Mouse (Mus musculus) forebrain, embryonic 11.5 days (tissue): ENCODE data around the gene Gm10277. TPM values are rescaled to one million over a fixed set of nuclear protein-coding genes. Genes with fewer than 3 reads are reported as not detected.

ENCODE experiments used
- ATAC-seq: fragments of 200-750 bp; cut with Nextera tagmentation; replicated peaks from 2 replicates; pipeline ENCODE4 v1.8.0; 2017; ENCODE audit warnings: moderate TSS enrichment; ENCODE audit not compliant: low FRiP score
- DNase-seq: peaks from one replicate; pipeline ENCODE4 v3.0.0-alpha.2; 2017; ENCODE audit warnings: low spot score
- H3K27ac ChIP-seq: fragments of 300-500 bp; sonication (generic); 2 replicates; pipeline ENCODE4 v1.5.1; 2014; ENCODE audit warnings: low read depth, low read length
- H3K27me3 ChIP-seq: fragments of 300-500 bp; sonication (generic); 2 replicates; pipeline ENCODE4 v1.6.1; 2014; ENCODE audit warnings: mild to moderate bottlenecking, low read length, mixed read lengths; ENCODE audit not compliant: control insufficient read depth, insufficient read depth
- H3K36me3 ChIP-seq: fragments of 300-500 bp; sonication (generic); 2 replicates; pipeline ENCODE4 v1.6.1; 2014; ENCODE audit warnings: mild to moderate bottlenecking, low read length, moderate library complexity, mixed read lengths; ENCODE audit not compliant: control insufficient read depth, insufficient read depth
- H3K4me1 ChIP-seq: fragments of 300-500 bp; sonication (generic); replicated peaks from 2 replicates; pipeline ENCODE4 v1.6.1; 2014; ENCODE audit warnings: low read length, mixed read lengths; ENCODE audit not compliant: control insufficient read depth, insufficient read depth
- H3K4me2 ChIP-seq: fragments of 300-500 bp; sonication (generic); 2 replicates; pipeline ENCODE4 v1.6.1; 2014; ENCODE audit warnings: low read depth, mild to moderate bottlenecking, low read length, moderate library complexity, mixed read lengths; ENCODE audit not compliant: severe bottlenecking
- H3K4me3 ChIP-seq: fragments of 300-500 bp; sonication (generic); 2 replicates; pipeline ENCODE4 v1.5.1; 2014; ENCODE audit warnings: low read depth, low read length
- H3K9ac ChIP-seq: fragments of 300-500 bp; sonication (generic); 2 replicates; pipeline ENCODE4 v1.6.1; 2014; ENCODE audit warnings: low read length
- H3K9me3 ChIP-seq: fragments of 300-500 bp; sonication (generic); 2 replicates; pipeline ENCODE4 v1.6.1; 2016; ENCODE audit warnings: low read length, mixed read lengths; ENCODE audit not compliant: control insufficient read depth
- WGBS: fragments of 180-500 bp; shearing (Covaris S2); extraction: QIAGEN DNeasy Blood & Tissue Kit; methylation state at CpG from one replicate; pipeline ENCODE4 v1.1.7; 2014; 5-methylcytosine and 5-hydroxymethylcytosine counted together
- polyA plus RNA-seq: library from polyadenylated mRNA; unstranded; fragments of >200 nt; fragmentation: Nextera tagmentation; extraction: Ambion mirVana; gene quantifications from 2 replicates; pipeline ENCODE4 v1.2.1, GENCODE M21; 2014

The Gm10277 gene
- polyA plus RNA-seq, 1 experiment from 2014 or later, result 1.6 TPM

- no peaks in the 10 kb centered on the region for H3K4me1 ChIP-seq
- DNase-seq, result no peak
- no peaks in the 10 kb centered on the region for H3K36me3 ChIP-seq
- no peaks in the 10 kb centered on the region for H3K27me3 ChIP-seq
- no peak overlapping the region for H3K4me3 ChIP-seq
- no peaks in the 10 kb centered on the region for H3K9me3 ChIP-seq
- no peak for ATAC-seq
- WGBS, result 78% methylated on average over 8 of the region's 8 CpGs
- H3K4me2 ChIP-seq, result no peak overlapping the region
- H3K9ac ChIP-seq, result no peak overlapping the region
- no peak overlapping the region for H3K27ac ChIP-seq
Observed at GRCm38 (mm10) chr11:77771879-77772713, 15.5 kb downstream of the Gm10277 start.

- no peak overlapping the region for H3K27ac ChIP-seq
- DNase-seq, result no peak
- 88% methylated on average over 8 of the region's 8 CpGs for WGBS
Observed at GRCm38 (mm10) chr11:77770346-77770745, 17.2 kb downstream of the Gm10277 start.

GRCm38 (mm10) chr11:77769496-77769895 is 18.1 kb downstream of the Gm10277 start:
- no peak for DNase-seq
- no peak overlapping the region for H3K9ac ChIP-seq
- no peaks in the 10 kb centered on the region for H3K36me3 ChIP-seq
- H3K4me2 ChIP-seq, result no peak overlapping the region
- peaks cover 19% of the 10 kb centered on the region for H3K4me1 ChIP-seq
- no peaks in the 10 kb centered on the region; the same call in 1 of the 2 replicates for H3K27me3 ChIP-seq
- no peaks in the 10 kb centered on the region for H3K9me3 ChIP-seq
- no peak overlapping the region for H3K27ac ChIP-seq
- no peak for ATAC-seq
- no peak overlapping the region for H3K4me3 ChIP-seq
- WGBS, result 88% methylated on average over 4 of the region's 4 CpGs

More at GRCm38 (mm10) chr11:77770346-77770745, 17.2 kb downstream of the Gm10277 start:
- no peak overlapping the region for H3K4me3 ChIP-seq
- H3K27me3 ChIP-seq, result no peaks in the 10 kb centered on the region; the same call in 1 of the 2 replicates
- peaks cover 14% of the 10 kb centered on the region for H3K4me1 ChIP-seq
- H3K9ac ChIP-seq, result no peak overlapping the region
- H3K36me3 ChIP-seq, result no peaks in the 10 kb centered on the region
- ATAC-seq, result no peak
- no peaks in the 10 kb centered on the region for H3K9me3 ChIP-seq
- no peak overlapping the region for H3K4me2 ChIP-seq

GRCm38 (mm10) chr11:77766351-77767001 is 21.1 kb downstream of the Gm10277 start:
- peak; percentile 71 for DNase-seq
- Histone ChIP-seq H3K27ac (no peak overlapping the region), H3K36me3 (no peaks in the 10 kb centered on the region), H3K9me3 (no peaks in the 10 kb centered on the region), H3K4me1 (peaks cover 27% of the 10 kb centered on the region), H3K4me2 (peak overlapping the region; percentile 51), H3K4me3 (peak overlapping the region; percentile 21), H3K9ac (peak overlapping the region; percentile 37), H3K27me3 (no peaks in the 10 kb centered on the region; the same call in 1 of the 2 replicates)
- no peak for ATAC-seq
- WGBS, result 1% methylated on average over 35 of the region's 35 CpGs

- Histone ChIP-seq H3K27me3 (no peaks in the 10 kb centered on the region; the same call in 1 of the 2 replicates), H3K27ac (no peak overlapping the region), H3K9me3 (no peaks in the 10 kb centered on the region), H3K9ac (no peak overlapping the region), H3K4me1 (peaks cover 27% of the 10 kb centered on the region), H3K36me3 (no peaks in the 10 kb centered on the region), H3K4me2 (no peak overlapping the region), H3K4me3 (0 out of 2 replicates have a peak overlapping the region, but pooled peaks have one; percentile 2)
- no peak for ATAC-seq
- no peak for DNase-seq
- WGBS, result 49% methylated on average over 4 of the region's 4 CpGs
Observed at GRCm38 (mm10) chr11:77765459-77765777, 22.1 kb downstream of the Gm10277 start.

GRCm38 (mm10) chr11:77764694-77765458 is 22.7 kb downstream of the Gm10277 start:
- peak overlapping the region; percentile 96; the same call in 1 of the 2 replicates for H3K9ac ChIP-seq
- no peaks in the 10 kb centered on the region for H3K36me3 ChIP-seq
- ATAC-seq, result no peak
- 66% methylated on average over 9 of the region's 9 CpGs for WGBS
- H3K4me2 ChIP-seq, result peak overlapping the region; percentile 71; the same call in 1 of the 2 replicates
- H3K9me3 ChIP-seq, result no peaks in the 10 kb centered on the region
- DNase-seq, result no peak
- H3K27ac ChIP-seq, result no peak overlapping the region
- peak overlapping the region; percentile 90; the same call in 1 of the 2 replicates for H3K4me3 ChIP-seq
- H3K4me1 ChIP-seq, result peaks cover 27% of the 10 kb centered on the region
- no peaks in the 10 kb centered on the region; the same call in 1 of the 2 replicates for H3K27me3 ChIP-seq

GRCm38 (mm10) chr11:77763673-77764340 is 23.7 kb downstream of the Gm10277 start:
- peaks cover 27% of the 10 kb centered on the region for H3K4me1 ChIP-seq
- peak overlapping the region; percentile 91 for H3K27ac ChIP-seq
- H3K9ac ChIP-seq, result peak overlapping the region; percentile 96
- H3K4me3 ChIP-seq, result peak overlapping the region; percentile 90
- peak overlapping the region; percentile 71 for H3K4me2 ChIP-seq
- H3K9me3 ChIP-seq, result no peaks in the 10 kb centered on the region
- DNase-seq, result peak; percentile 82
- H3K27me3 ChIP-seq, result no peaks in the 10 kb centered on the region; the same call in 1 of the 2 replicates
- ATAC-seq, result peak; percentile 79
- H3K36me3 ChIP-seq, result no peaks in the 10 kb centered on the region
- 4% methylated on average over 26 of the region's 26 CpGs for WGBS
